Mouse (Mus musculus) embryonic fibroblast, embryonic 13.5 days (primary cell): ENCODE data around the gene Prkab2. TPM values are rescaled to one million over a fixed set of nuclear protein-coding genes. Genes with fewer than 3 reads are reported as not detected.

Experiments used
- H3K27ac ChIP-seq: 2 replicates; pipeline ENCODE4 v1.5.1; 2012; ENCODE audit warnings: low read length, control low read depth, inconsistent platforms; ENCODE audit not compliant: insufficient read depth
- H3K4me1 ChIP-seq: 2 replicates; pipeline ENCODE4 v1.6.1; 2011; ENCODE audit warnings: low read length; ENCODE audit not compliant: control insufficient read depth, insufficient read depth
- H3K4me3 ChIP-seq: 2 replicates; pipeline ENCODE4 v1.5.1; 2011; ENCODE audit warnings: mild to moderate bottlenecking, control low read depth, low read length; ENCODE audit not compliant: insufficient read depth
- CTCF ChIP-seq: IDR thresholded peaks from 2 replicates; pipeline ENCODE4 v1.5.1; 2011; ENCODE audit warnings: mild to moderate bottlenecking, control low read depth, low read length, moderate library complexity, borderline replicate concordance; ENCODE audit not compliant: insufficient read depth
- POLR2A ChIP-seq: IDR thresholded peaks from 2 replicates; pipeline ENCODE4 v1.6.1; 2011; ENCODE audit warnings: low read depth, mild to moderate bottlenecking, control low read depth, low read length, moderate library complexity
- polyA plus RNA-seq: library from polyadenylated mRNA; stranded (reverse); fragments of >200 nt; gene quantifications from 2 replicates; pipeline ENCODE4 v1.2.4, GENCODE M21; 2011; ENCODE audit warnings: low read depth; ENCODE audit not compliant: missing spikeins, insufficient read length

Prkab2 gene
- polyA plus RNA-seq, 1 experiment: 30.2 TPM

DNA sequence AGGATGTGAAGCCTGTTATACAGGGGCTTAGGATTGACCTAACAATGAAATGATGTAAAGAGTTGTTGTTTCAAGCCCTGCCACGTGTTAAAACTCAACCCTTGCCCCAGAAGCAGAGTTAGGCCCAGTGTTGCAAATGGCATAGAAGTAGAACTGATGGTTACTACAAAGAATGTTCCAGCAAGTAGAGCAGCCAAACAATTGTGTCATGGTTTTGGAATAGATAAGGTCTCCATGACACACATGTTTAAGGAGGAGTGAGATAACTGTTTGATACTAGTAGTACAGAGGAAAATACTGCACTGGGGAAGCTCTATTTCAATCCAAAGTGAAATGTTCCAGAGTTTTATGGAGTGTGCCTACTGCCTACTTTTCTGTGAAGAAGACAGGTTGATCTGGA is 9.5 kb upstream of the Prkab2 start:
- H3K4me3 ChIP-seq: no peak overlapping the region
- H3K4me1 ChIP-seq: no peaks in the 10 kb centered on the region
- H3K27ac ChIP-seq: no peak overlapping the region
- no peak for TF ChIP-seq CTCF
- no peak for TF ChIP-seq POLR2A

DNA sequence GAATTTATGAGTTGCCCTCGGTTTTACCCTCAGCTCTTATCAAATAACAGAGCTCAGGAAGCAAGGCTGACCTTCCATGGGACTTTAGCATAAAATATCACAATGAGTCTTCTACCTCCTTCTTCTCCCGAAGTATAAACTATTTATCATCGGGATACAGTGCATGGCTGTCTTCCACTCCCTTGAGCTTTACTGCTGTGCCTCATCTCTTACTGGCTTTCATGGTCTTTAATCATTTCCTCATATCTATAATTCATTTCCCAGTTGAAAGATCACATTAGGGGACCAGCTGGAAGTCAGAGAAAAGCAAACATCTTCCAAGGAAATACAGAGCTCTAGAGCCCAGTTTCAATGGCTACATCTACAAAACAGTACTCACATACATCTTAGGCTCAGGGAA is 9.0 kb upstream of the Prkab2 start:
- TF ChIP-seq CTCF: no peak
- TF ChIP-seq POLR2A: no peak
- no peak overlapping the region for H3K4me3 ChIP-seq
- H3K4me1 ChIP-seq: no peaks in the 10 kb centered on the region
- no peak overlapping the region for H3K27ac ChIP-seq

GRCm38 (mm10) chr3:97649469-97649868 is 8.5 kb upstream of the Prkab2 start:
- no peak for TF ChIP-seq CTCF
- TF ChIP-seq POLR2A: no peak
- Histone ChIP-seq H3K27ac (no peak overlapping the region), H3K4me1 (no peaks in the 10 kb centered on the region), H3K4me3 (no peak overlapping the region)

DNA sequence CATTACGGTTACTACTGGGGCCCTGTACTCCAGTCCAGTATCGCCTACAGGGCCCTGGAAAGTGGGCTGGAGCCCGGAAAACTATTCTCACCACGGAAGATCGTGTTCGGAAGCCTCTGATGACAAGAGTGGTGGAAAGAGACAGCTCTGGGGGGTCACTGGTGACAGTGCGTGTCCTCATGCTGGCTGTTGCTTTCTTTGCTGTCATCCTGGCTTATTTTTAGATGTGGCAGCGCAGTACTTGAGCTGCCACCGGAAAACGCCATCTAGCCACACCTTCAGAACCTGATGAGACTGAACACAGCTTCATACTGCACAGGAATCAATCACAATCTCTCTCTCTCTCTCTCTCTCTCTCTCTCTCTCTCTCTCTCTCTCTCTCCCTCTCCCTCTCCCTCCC is 6.4 kb upstream of the Prkab2 start:
- Histone ChIP-seq H3K27ac (no peak overlapping the region), H3K4me3 (no peak overlapping the region), H3K4me1 (no peaks in the 10 kb centered on the region)
- TF ChIP-seq CTCF (no peak), POLR2A (no peak)

DNA sequence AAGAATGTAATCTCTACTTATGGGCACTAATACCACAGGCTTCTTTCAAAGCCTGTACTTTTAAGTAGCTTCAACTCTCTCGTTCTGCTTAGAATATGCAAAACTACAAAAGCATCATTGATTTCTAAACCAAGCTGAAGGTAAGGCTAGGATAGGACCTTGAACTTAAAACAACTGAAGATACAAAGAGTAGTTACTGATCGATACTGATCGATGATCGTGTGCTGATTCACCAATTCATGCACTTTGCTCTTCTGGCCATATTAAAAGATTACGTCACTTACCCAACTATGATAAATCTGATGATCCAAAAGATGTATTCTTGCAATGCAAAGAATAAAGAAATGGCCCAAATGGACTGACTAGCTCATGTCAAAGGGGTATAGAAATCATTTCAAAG is 4.2 kb upstream of the Prkab2 start:
- H3K4me3 ChIP-seq: no peak overlapping the region
- no peaks in the 10 kb centered on the region for H3K4me1 ChIP-seq
- no peak for TF ChIP-seq POLR2A
- no peak for TF ChIP-seq CTCF
- H3K27ac ChIP-seq: no peak overlapping the region

DNA sequence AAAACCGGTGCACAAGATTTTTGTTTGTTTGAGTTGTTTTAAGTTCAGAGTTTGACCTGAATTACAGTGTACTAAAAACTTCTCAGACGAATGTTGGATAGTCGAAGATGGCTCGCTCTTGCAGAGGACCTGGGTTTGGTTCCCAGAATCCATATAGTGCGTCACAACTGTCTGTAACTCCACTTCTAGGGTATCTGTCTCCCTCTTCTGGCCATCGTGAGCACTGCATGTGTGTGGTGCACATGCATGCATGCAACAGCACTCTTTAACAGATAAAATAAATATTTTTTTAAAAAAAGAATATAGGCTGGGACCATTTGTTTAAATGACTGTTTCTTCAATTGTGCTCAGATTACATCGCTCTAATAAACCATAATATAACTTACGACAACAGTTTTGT is 3.1 kb upstream of the Prkab2 start:
- H3K27ac ChIP-seq: no peak overlapping the region
- H3K4me1 ChIP-seq: no peaks in the 10 kb centered on the region; the same call in 1 of the 2 replicates
- H3K4me3 ChIP-seq: no peak overlapping the region
- TF ChIP-seq POLR2A: no peak
- TF ChIP-seq CTCF: peak; percentile 52; the same call in 1 of the 2 replicates

DNA sequence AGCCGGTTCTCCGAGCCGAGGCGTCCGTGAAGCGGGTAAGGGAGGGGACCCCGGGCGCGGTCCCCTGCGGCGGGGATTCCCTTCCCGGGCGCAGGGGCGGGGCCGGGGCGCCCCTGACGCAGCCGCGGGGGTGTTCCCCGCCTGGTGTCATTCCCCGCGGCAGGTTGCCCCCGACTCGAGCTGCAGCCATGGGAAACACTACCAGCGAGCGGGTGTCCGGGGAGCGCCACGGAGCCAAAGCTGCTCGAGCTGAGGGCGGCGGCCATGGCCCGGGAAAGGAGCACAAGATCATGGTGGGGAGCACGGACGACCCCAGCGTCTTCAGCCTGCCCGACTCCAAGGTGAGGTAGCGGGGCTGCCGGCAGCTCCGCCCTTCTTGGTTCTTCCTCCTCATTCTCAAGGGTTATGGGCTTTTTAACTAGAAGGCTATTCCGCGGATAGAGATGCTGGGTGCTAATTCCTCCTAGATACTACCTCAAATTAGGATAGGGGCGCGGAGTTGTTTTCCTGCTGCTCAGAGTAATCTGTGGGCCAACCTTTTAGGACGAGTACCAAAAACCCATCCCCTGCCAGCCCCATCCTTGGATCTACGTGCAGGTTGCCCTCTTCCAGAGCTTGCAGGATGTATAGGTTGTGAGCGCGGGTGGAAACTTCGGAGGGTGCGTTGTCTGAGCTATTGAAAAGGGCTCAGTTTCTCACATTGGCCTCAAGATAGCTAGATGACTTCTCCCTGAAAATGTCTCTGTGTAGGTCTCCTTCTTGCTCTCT is 617 bp downstream of the Prkab2 start:
- peak; percentile 26 for TF ChIP-seq POLR2A
- TF ChIP-seq CTCF: no peak
- Histone ChIP-seq H3K4me3 (peak overlapping the region; percentile 62), H3K27ac (peak overlapping the region; percentile 60; the same call in 1 of the 2 replicates), H3K4me1 (no peaks in the 10 kb centered on the region; the same call in 1 of the 2 replicates)

- H3K4me3 ChIP-seq: peak overlapping the region; percentile 62; the same call in 1 of the 2 replicates
- no peaks in the 10 kb centered on the region; the same call in 1 of the 2 replicates for H3K4me1 ChIP-seq
- H3K27ac ChIP-seq: peak overlapping the region; percentile 60
- TF ChIP-seq CTCF (no peak), POLR2A (no peak)
Observed at GRCm38 (mm10) chr3:97659746-97660145, 1.8 kb downstream of the Prkab2 start.

DNA sequence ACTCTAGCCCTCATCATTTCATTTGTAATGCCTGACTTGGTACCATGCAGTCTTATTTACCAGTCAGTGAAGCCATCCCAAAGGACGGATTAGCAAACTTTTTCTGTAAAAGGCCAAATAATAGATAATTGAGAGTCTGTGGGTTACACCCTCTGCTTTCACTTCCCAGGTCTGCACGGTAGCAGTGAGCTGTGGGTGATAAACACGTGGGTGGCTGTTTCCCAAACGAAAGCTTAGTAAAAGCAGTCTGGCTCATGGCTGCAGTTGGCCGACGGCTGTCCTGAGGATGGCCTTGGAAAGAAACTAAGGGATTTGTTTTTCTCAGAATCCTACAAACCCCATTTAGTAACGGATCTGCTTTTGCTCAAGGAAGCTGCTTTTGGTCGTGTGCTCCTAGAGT is 3.2 kb downstream of the Prkab2 start:
- Histone ChIP-seq H3K27ac (no peak overlapping the region), H3K4me3 (no peak overlapping the region), H3K4me1 (no peaks in the 10 kb centered on the region; the same call in 1 of the 2 replicates)
- TF ChIP-seq CTCF (no peak), POLR2A (no peak)

DNA sequence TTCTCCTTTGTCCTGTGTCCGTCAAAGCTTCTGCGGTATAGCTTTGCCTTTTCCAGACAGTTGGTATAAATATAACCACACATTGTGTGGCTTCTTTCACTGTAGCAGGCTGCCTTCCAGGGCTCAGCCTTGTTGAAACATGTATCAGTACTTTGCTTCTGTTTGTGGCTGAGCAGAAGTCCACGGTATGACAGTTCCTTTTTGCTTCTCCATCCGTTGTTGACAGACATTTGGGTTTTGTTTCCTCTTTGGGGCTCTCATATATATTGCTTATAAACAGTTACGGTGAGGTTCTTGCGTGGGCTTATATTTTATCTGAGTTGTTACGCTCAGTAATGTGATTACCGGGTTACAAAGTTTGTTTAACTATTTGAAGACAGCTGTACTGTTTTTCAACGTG is 7.5 kb downstream of the Prkab2 start:
- no peak overlapping the region for H3K4me3 ChIP-seq
- TF ChIP-seq POLR2A (no peak), CTCF (no peak)

More for the DNA sequence above, 7.5 kb downstream of the Prkab2 start:
- no peak overlapping the region for H3K27ac ChIP-seq
- H3K4me1 ChIP-seq: no peaks in the 10 kb centered on the region; the same call in 1 of the 2 replicates
